Mouse (Mus musculus): ENCODE measurements around the gene Nbeal1. TPM values are rescaled to one million over a fixed set of nuclear protein-coding genes. Genes with fewer than 3 reads are reported as not detected.

Gene Nbeal1
- polyA plus RNA-seq, 1 experiment from 2014 or later: 7.3 TPM

GRCm38 (mm10) chr1:60361626-60362025 lies 181.2 kb downstream of the Nbeal1 start:
- no peak for DNase-seq (ENCODE audit: low spot score)
- Histone ChIP-seq H3K9me3 (no peaks in the 10 kb centered on the region), H3K27ac (no peak overlapping the region), H3K4me3 (no peak overlapping the region), H3K27me3 (ENCODE audit: insufficient read depth, poor library complexity, severe bottlenecking) (no peaks in the 10 kb centered on the region), H3K36me3 (peaks cover 50% of the 10 kb centered on the region), H3K4me1 (no peaks in the 10 kb centered on the region)
- WGBS: 87% methylated on average over 1 of the region's 1 CpGs

GRCm38 (mm10) chr1:60376556-60376955 lies 196.2 kb downstream of the Nbeal1 start:
- no peaks in the 10 kb centered on the region for H3K9me3 ChIP-seq
- no peak for DNase-seq (ENCODE audit: low spot score)
- WGBS: 86% methylated on average over 1 of the region's 1 CpGs

GRCm38 (mm10) chr1:60381910-60382309 lies 201.5 kb downstream of the Nbeal1 start:
- no peaks in the 10 kb centered on the region for H3K27me3 ChIP-seq (ENCODE audit: insufficient read depth, poor library complexity, severe bottlenecking)
- WGBS: 92% methylated on average over 3 of the region's 3 CpGs
- no peak overlapping the region for H3K27ac ChIP-seq
- H3K4me1 ChIP-seq: no peaks in the 10 kb centered on the region
- peaks cover 79% of the 10 kb centered on the region for H3K36me3 ChIP-seq
- no peak overlapping the region for H3K4me3 ChIP-seq
- DNase-seq (ENCODE audit: low spot score): no peak
- H3K9me3 ChIP-seq: no peaks in the 10 kb centered on the region

More at GRCm38 (mm10) chr1:60376556-60376955, 196.2 kb downstream of the Nbeal1 start:
- no peak overlapping the region for H3K4me3 ChIP-seq
- H3K27me3 ChIP-seq (ENCODE audit: insufficient read depth, poor library complexity, severe bottlenecking): no peaks in the 10 kb centered on the region
- H3K36me3 ChIP-seq: peaks cover 94% of the 10 kb centered on the region
- H3K27ac ChIP-seq: no peak overlapping the region
- no peaks in the 10 kb centered on the region for H3K4me1 ChIP-seq

Other genes starting within 250 kb of the Nbeal1 start
- gene Ica1l, start 137.4 kb upstream of the Nbeal1 start, polyA plus RNA-seq (2016; fragmentation: Nextera tagmentation; extraction: Ambion mirVana): 0.26 and 0.68 TPM in 2 replicates
- 5.2 and 5.6 TPM in 2 replicates for gene Carf, start 82.4 kb upstream of the Nbeal1 start, polyA plus RNA-seq (2016; fragmentation: Nextera tagmentation; extraction: Ambion mirVana)
- gene Wdr12, start 82.0 kb upstream of the Nbeal1 start, polyA plus RNA-seq (2016; fragmentation: Nextera tagmentation; extraction: Ambion mirVana): 40.6 and 54.9 TPM in 2 replicates
- gene Cyp20a1, start 162.7 kb downstream of the Nbeal1 start, polyA plus RNA-seq (2016; fragmentation: Nextera tagmentation; extraction: Ambion mirVana): 36.8 and 42.7 TPM in 2 replicates
- gene Abi2, start 229.0 kb downstream of the Nbeal1 start, polyA plus RNA-seq (2016; fragmentation: Nextera tagmentation; extraction: Ambion mirVana): 36.4 and 46.6 TPM in 2 replicates